Mouse (Mus musculus): Measurements from ENCODE around the gene Lmbr1l.

DNA sequence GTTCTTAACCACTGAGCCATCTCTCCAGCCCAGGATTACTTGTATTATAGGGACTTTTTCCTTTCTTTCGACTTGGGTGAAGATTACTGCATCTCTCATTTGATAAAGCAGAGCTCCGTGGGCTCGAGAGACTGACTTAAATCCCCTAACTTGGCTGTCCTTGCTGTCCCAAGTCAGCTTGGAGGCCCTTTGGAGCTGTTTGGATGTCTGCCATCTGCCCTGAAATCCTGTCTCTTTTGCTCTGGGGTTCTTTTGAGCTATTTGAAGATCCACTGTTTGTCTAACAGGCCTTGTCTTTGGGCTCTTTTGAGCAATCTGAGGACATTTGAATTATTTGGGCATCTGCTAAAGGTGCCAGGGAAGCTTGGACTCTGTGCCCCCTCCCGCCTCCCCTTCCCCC is 24.1 kb upstream of the Lmbr1l start:
- TF ChIP-seq CTCF (IDR thresholded peaks at IDR 0.05; ENCODE audit: control insufficient read depth, insufficient read depth, low read length): no peak
- no peak for TF ChIP-seq POLR2A (IDR thresholded peaks at IDR 0.05; ENCODE audit: borderline replicate concordance, control insufficient read depth, low read depth, low read length)

All from bone marrow, adult 2 months (tissue).